Comparison of ENCODE assay signal across 19 mouse cellular contexts in genomic region chr10:27508847-27509459, GRCm38 (mm10).
DNase-seq lines count a peak whose midpoint lies in the region; ATAC-seq and TF ChIP-seq lines count a peak whose summit lies in the region.
"Had no signal": no experiment of that assay in that cellular context is flagged by ENCODE, and none has a peak within 500 bp of the region (broad histone marks: within the 10 kb centered on the region; RNA-seq: fewer than 3 reads in every experiment).

No protein-coding gene starts in this region.

- H3K9me3 ChIP-seq in forebrain, embryonic 12.5 days, result no peaks in the 10 kb centered on the region
- H3K9me3 ChIP-seq in forebrain, embryonic 10.5 days, result no peaks in the 10 kb centered on the region
- no peaks in the 10 kb centered on the region for H3K9me3 ChIP-seq in forebrain, embryonic 16.5 days (ENCODE audit: control insufficient read depth, low read length)
- no peaks in the 10 kb centered on the region for H3K9me3 ChIP-seq in midbrain, postnatal 0 days (ENCODE audit: low read length)
- H3K9me3 ChIP-seq: heart, embryonic 13.5 days; intestine, embryonic 15.5 days; limb, embryonic 13.5 days; liver, embryonic 13.5 days had no signal

- 60% methylated on average over 3 of the region's 3 CpGs for WGBS in forebrain, embryonic 12.5 days
- WGBS in forebrain, embryonic 10.5 days, result 84% methylated on average over 3 of the region's 3 CpGs
- 52% methylated on average over 3 of the region's 3 CpGs for WGBS in forebrain, embryonic 16.5 days
- 35% methylated on average over 3 of the region's 3 CpGs for WGBS in midbrain, postnatal 0 days

- no peak overlapping the region for H3K9ac ChIP-seq in forebrain, embryonic 12.5 days
- no peak overlapping the region for H3K9ac ChIP-seq in forebrain, embryonic 16.5 days (replicated peaks; ENCODE audit: low read depth, low read length)
- no peak overlapping the region for H3K9ac ChIP-seq in midbrain, postnatal 0 days (replicated peaks; ENCODE audit: low read length, poor library complexity, severe bottlenecking)
- H3K9ac ChIP-seq: heart, embryonic 13.5 days; intestine, embryonic 15.5 days; limb, embryonic 13.5 days; liver, embryonic 13.5 days; lung, embryonic 14.5 days had no signal

- no peak for TF ChIP-seq CTCF in midbrain, postnatal 0 days (IDR thresholded peaks at IDR 0.05)

- no peak overlapping the region for H3K27ac ChIP-seq in forebrain, embryonic 12.5 days
- no peak overlapping the region for H3K27ac ChIP-seq in forebrain, embryonic 10.5 days
- no peak overlapping the region for H3K27ac ChIP-seq in forebrain, embryonic 16.5 days (ENCODE audit: low read length)
- H3K27ac ChIP-seq in midbrain, postnatal 0 days (ENCODE audit: low read depth, low read length), result peak overlapping the region; percentile 63
- H3K27ac ChIP-seq: heart, embryonic 13.5 days; intestine, embryonic 15.5 days; limb, embryonic 13.5 days; liver, embryonic 13.5 days; macrophage had no signal

- H3K27me3 ChIP-seq in forebrain, embryonic 12.5 days, result no peaks in the 10 kb centered on the region
- no peaks in the 10 kb centered on the region for H3K27me3 ChIP-seq in forebrain, embryonic 10.5 days (ENCODE audit: poor library complexity, severe bottlenecking)
- H3K27me3 ChIP-seq in forebrain, embryonic 16.5 days (replicated peaks; ENCODE audit: control insufficient read depth, insufficient read depth, low read length), result no peaks in the 10 kb centered on the region
- no peaks in the 10 kb centered on the region for H3K27me3 ChIP-seq in midbrain, postnatal 0 days (ENCODE audit: insufficient read depth, low read length)
- H3K27me3 ChIP-seq: heart, embryonic 13.5 days; intestine, embryonic 15.5 days; limb, embryonic 13.5 days; liver, embryonic 13.5 days had no signal

- DNase-seq in forebrain, embryonic 10.5 days (ENCODE audit: extremely low spot score, low spot score), result no peak
- DNase-seq in left cerebral cortex, postnatal 14 days (ENCODE audit: low spot score in 2 of 2), result peak; percentile 14 to 23
- DNase-seq in left cerebral cortex, adult 18-20 months (ENCODE audit: low spot score in 2 of 2), result no peak
- peak; percentile 55 for DNase-seq in midbrain, postnatal 0 days (ENCODE audit: low spot score)
- no peak for DNase-seq in lung, postnatal 4 days
- DNase-seq: adrenal gland, postnatal 14 days; cerebellum, adult 11-12 months; cerebellum, postnatal 14 days; kidney, postnatal 4 days; layer of hippocampus, adult 9-11 months; liver, embryonic 13.5 days; lung, embryonic 14.5 days had no signal

- no peaks in the 10 kb centered on the region for H3K36me3 ChIP-seq in forebrain, embryonic 12.5 days (replicated peaks)
- no peaks in the 10 kb centered on the region for H3K36me3 ChIP-seq in forebrain, embryonic 10.5 days (replicated peaks)
- no peaks in the 10 kb centered on the region for H3K36me3 ChIP-seq in forebrain, embryonic 16.5 days (ENCODE audit: control insufficient read depth, insufficient read depth)
- H3K36me3 ChIP-seq in midbrain, postnatal 0 days (ENCODE audit: insufficient read depth, low read length), result no peaks in the 10 kb centered on the region
- H3K36me3 ChIP-seq: heart, embryonic 13.5 days; intestine, embryonic 15.5 days; limb, embryonic 13.5 days; liver, embryonic 13.5 days had no signal

- no peak overlapping the region for H3K4me3 ChIP-seq in forebrain, embryonic 12.5 days (replicated peaks)
- H3K4me3 ChIP-seq in forebrain, embryonic 10.5 days, result no peak overlapping the region
- no peak overlapping the region for H3K4me3 ChIP-seq in forebrain, embryonic 16.5 days (replicated peaks; ENCODE audit: low read length)
- H3K4me3 ChIP-seq in midbrain, postnatal 0 days (ENCODE audit: low read depth, low read length), result no peak overlapping the region
- H3K4me3 ChIP-seq: heart, embryonic 13.5 days; intestine, embryonic 15.5 days; limb, embryonic 13.5 days; liver, embryonic 13.5 days had no signal

- H3K4me1 ChIP-seq in forebrain, embryonic 12.5 days, result no peaks in the 10 kb centered on the region
- peaks cover 9% of the 10 kb centered on the region; the same call in 1 of the 2 replicates for H3K4me1 ChIP-seq in forebrain, embryonic 10.5 days
- H3K4me1 ChIP-seq in forebrain, embryonic 16.5 days (replicated peaks; ENCODE audit: control insufficient read depth, insufficient read depth, low read length), result no peaks in the 10 kb centered on the region
- no peaks in the 10 kb centered on the region for H3K4me1 ChIP-seq in midbrain, postnatal 0 days (ENCODE audit: insufficient read depth, low read length)
- H3K4me1 ChIP-seq: heart, embryonic 13.5 days; intestine, embryonic 15.5 days; limb, embryonic 13.5 days; liver, embryonic 13.5 days had no signal

- intact Hi-C loops in left cerebral cortex, postnatal 14 days (cut with DNase I), result no loop called here

- H3K4me2 ChIP-seq in forebrain, embryonic 12.5 days, result no peak overlapping the region
- no peak overlapping the region for H3K4me2 ChIP-seq in forebrain, embryonic 16.5 days (ENCODE audit: low read length)
- H3K4me2 ChIP-seq in midbrain, postnatal 0 days (ENCODE audit: low read depth, low read length, poor library complexity, severe bottlenecking), result no peak overlapping the region
- H3K4me2 ChIP-seq: heart, embryonic 13.5 days; intestine, embryonic 15.5 days; limb, embryonic 13.5 days; liver, embryonic 13.5 days; lung, embryonic 14.5 days had no signal

- ATAC-seq in forebrain, embryonic 12.5 days (ENCODE audit: low FRiP score), result peak; percentile 52; the same call in 1 of the 2 replicates
- ATAC-seq in forebrain, embryonic 16.5 days, result peak; percentile 88
- peak; percentile 83 for ATAC-seq in midbrain, postnatal 0 days (ENCODE audit: low FRiP score)
- ATAC-seq in granulocyte monocyte progenitor cell, adult 5-6 weeks (replicated peaks; ENCODE audit: poor library complexity, severe bottlenecking), result no peak
- ATAC-seq: intestine, embryonic 15.5 days had no signal

Comparison
In these comparisons a context has a peak if more than half of its experiments do, and no peak if none do; other contexts are left out.
1. DNase-seq: peak in left cerebral cortex, postnatal 14 days (2 of 2) and midbrain, postnatal 0 days (single experiment); none in forebrain, embryonic 10.5 days (single experiment), left cerebral cortex, adult 18-20 months (0 of 2) and lung, postnatal 4 days (0 of 2).